Mouse (Mus musculus) c-Kit-positive CD71-negative TER-119-negative erythroid progenitor cells, embryonic 14.5 days (primary cell): Measurements from ENCODE around the gene Ap2b1.
A peak's percentile ranks its signal among the peaks of the same experiment; 100 is the strongest.
"Not testable (repeated sequence)": the region's sequence is repeated elsewhere in the genome, so short reads cannot be mapped to it uniquely, and the experiment has no call there.

Source experiments
- DNase-seq: peaks from one replicate; pipeline ENCODE4 v3.0.0-alpha.2; 2013; ENCODE audit warnings: low read depth

Gene Ap2b1

DNA sequence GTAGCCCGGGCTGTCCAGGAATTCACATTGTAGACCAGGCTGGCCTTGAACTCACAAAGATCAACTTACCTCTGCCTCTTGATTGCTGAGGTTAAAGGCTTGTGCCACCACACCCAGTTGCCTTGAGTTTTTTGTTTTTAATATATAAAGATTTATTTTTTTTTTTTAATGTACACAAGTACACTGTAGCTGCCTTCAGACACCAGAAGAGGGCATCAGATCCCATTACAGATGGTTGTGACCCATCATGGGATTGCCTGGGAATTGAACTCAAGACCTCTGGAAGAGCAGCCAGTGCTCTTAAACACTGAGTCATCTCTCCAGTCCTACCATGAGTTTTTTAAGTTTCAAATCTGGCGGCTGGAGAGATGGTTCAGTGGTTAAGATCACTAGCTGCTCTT lies 2.6 kb downstream of the Ap2b1 start:
- DNase-seq = no peak

DNA sequence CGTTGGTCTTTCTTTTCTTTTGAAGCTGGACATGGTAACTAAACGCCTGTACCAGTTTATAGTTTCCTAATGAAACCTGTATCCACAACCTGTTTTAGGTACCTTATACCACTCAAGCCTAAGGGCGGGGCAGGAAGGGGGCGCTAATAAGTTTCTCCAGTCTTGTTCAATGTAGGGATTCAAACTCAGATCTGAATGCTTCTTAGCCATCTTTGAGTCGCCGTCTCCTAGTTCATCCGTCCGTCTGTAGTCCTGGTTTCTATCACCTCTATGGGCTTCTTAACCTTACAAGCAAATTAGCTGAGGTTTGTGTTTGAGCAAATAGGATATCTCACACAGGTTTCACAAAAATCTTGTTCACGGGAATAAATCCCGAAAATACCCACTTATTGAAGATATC lies 3.3 kb downstream of the Ap2b1 start:
- no peak for DNase-seq

DNA sequence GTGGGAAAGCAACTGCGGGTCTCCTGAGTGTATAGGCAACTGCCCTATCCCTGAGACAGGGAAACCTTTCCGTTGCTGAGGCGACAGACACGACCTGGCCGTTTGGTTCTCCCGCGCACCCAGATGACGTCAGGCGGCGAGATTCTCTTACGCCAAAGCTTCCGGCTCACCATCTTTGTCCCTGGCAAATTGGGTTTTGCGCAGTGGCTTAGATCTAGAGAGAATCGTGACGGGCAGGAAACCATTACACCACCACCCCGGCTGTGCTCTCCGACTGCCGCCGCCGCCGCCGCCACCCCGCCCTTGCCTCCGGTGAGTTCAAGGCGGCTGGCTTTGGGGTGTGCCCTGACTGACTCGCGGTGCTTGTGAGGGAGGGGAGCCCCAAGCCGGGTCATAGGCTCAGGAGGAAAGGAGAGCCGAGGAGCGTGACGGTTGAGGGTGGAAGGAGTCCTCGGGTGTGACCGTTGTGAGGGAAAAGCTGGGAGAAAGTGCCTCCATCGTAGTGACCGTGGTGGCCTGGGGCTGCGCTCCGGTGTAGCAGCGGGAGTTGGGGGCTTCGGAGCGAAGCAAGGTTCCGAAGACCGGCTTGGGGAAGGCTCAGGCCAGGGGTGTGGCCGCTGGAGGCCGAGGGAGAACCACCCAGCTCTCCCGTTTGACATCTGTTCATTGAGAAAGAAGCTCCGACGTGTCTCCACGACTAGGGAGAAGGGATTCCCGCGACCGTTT lies 3.9 kb downstream of the Ap2b1 start, which contains the start of gene Pex12:
TSS of gene Pex12 (minus strand) at position 61 of the 726 bp plus-strand sequence.
- peak; percentile 98 for DNase-seq

GRCm38 (mm10) chr11:83303751-83304150 lies 4.9 kb downstream of the Ap2b1 start:
- no peak for DNase-seq

DNA sequence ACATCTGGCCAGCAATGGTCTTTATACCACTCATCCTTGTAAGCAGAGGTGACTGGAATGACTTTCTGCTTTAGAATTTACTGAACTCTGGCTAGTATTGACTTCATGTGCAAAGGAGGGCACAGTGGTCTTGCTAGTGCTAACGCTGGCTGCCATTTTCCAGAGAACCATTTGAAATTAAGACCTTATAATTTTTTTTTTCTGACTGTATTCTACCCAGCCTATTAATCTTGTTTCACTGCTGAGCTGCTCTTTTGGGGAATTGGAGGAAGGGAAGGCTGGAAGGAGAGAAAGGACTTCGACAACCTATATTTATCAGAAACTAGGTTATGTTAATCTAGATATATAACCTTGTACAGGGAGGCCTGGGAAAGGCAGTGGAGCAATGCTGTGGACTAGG lies 5.7 kb downstream of the Ap2b1 start:
- no peak for DNase-seq

GRCm38 (mm10) chr11:83306700-83307253 lies 8.0 kb downstream of the Ap2b1 start:
- no peak for DNase-seq

DNA sequence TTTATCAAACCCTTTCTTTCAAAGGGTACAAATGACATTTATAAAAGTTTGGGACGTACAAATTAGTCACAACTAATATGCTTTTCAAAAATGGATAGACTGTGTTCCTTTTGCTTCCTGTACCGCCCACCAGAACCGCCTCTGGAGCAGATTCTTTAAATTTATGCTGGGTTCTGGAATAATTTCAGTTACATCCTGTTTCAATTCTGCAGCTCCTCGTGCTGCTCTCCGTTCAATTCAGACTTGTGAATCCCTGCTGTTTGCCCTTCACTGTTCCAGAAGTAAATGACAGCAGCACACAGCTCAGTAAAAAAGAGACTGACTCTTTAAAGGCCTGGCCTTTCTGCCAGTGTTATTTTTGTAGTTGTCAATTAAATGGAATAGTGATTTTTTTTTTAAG lies 13.6 kb downstream of the Ap2b1 start:
- DNase-seq = no peak

- no peak for DNase-seq
Observed at GRCm38 (mm10) chr11:83319048-83319447, 20.2 kb downstream of the Ap2b1 start.

- DNase-seq = not testable (repeated sequence)
Observed at GRCm38 (mm10) chr11:83326692-83327091, 27.9 kb downstream of the Ap2b1 start.

DNA sequence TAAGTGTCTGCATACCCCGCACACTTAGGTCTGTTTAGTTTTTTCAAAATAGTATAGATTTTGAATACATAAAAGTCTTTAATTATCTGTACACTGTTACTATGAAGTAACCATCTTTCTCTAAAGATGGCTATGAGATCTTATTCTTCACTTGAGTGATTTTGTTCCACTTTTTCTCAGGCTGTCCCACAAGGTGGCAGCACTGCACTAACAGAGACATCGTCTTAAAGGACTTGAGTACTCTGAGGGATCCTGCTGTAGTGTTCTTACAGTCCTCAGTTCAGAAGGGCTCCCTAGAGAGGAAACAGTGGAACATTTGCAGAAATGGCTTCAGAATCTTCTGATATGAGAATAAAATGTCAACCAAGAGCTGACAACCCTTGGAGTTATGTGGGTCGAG lies 28.6 kb downstream of the Ap2b1 start:
- peak; percentile 65 for DNase-seq

GRCm38 (mm10) chr11:83335826-83336225 lies 37.0 kb downstream of the Ap2b1 start:
- no peak for DNase-seq

DNA sequence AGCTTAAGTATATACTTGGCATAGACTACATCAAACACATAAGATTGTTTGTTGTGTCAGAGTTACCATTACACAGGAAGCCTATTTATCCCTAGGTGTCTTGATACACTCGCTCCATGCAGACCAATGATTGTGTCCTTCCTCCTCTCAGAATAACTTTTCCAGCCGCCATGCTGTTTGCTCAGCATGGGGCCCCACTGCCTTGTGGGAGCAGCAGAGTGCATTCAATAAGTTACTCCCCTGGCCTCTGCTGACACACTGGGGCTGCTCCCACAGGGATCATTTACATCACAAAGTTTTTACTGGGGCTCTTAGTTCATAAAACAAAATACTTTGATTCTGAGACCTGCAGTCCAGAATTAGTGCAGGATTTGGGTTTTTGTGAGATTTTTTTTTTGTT lies 40.9 kb downstream of the Ap2b1 start:
- no peak for DNase-seq

DNA sequence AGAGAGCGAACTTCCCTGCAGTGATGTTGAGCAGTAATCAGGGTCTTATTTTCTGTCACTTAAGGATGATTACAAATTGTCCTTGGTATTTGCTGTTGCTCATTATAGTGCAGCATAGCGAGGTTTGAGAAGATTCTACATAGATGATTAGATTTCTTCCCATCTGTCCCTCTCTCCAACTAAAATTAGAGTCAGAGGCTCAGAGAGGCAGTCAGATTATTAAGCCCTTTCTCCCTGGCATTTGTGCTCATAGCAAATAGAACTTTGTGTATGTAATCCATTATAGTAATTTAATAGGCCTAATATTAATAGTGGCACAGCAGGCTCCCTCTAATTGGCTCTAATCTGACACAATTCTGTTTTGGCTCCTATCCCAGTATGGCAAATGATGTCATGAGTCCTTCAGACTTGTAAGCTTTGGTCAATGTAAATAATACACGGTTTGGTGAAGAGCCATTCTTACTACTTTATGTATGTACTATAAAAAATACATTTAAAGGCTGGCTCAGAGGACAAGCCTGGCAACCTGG lies 43.0 kb downstream of the Ap2b1 start:
- no peak for DNase-seq

- DNase-seq = no peak
Observed at GRCm38 (mm10) chr11:83355428-83355827, 56.6 kb downstream of the Ap2b1 start.

DNA sequence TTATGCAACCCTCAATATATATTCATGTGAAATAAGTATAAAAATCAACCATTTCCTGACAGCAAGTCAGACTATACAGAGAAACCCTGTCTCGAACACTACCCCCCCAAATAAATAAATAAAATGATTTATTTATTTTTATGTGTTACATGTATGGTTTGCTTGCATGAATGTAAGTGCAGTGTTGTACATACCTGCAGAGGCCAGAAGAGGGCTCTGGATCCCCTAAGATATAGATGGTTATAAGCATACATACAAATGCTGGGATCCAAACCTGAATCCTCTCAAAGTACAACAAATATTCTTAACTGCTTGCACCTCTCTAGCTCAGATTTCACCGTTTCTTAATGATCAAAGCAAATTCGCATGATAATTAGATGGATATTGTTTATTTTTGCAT lies 58.6 kb downstream of the Ap2b1 start:
- peak; percentile 7 for DNase-seq

- DNase-seq = no peak
Observed at GRCm38 (mm10) chr11:83364656-83365055, 65.8 kb downstream of the Ap2b1 start.

- DNase-seq = no peak
Observed at GRCm38 (mm10) chr11:83371267-83371666, 72.4 kb downstream of the Ap2b1 start.

- DNase-seq = peak; percentile 6
Observed at GRCm38 (mm10) chr11:83379745-83380341, 81.0 kb downstream of the Ap2b1 start.

GRCm38 (mm10) chr11:83382876-83383531 lies 84.2 kb downstream of the Ap2b1 start:
- no peak for DNase-seq

DNA sequence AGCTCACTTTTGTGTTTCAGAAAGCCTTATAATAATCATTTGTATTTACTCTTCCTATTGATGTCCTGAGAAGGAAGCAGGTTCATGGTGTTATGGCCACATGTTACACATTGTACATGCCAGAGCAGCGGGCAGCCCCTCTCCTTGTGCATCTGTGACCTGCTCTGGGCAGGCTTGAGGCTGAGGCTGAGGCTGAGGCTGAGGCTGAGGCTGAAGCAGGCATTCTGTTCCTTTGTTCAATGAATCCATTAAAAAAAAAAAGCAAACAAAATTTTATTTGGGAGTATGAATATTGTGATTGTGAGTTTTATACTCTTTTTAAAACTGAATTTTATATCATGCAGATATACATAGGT lies 84.7 kb downstream of the Ap2b1 start:
- DNase-seq = no peak

- no peak for DNase-seq
Observed at GRCm38 (mm10) chr11:83393062-83393461, 94.2 kb downstream of the Ap2b1 start.

DNA sequence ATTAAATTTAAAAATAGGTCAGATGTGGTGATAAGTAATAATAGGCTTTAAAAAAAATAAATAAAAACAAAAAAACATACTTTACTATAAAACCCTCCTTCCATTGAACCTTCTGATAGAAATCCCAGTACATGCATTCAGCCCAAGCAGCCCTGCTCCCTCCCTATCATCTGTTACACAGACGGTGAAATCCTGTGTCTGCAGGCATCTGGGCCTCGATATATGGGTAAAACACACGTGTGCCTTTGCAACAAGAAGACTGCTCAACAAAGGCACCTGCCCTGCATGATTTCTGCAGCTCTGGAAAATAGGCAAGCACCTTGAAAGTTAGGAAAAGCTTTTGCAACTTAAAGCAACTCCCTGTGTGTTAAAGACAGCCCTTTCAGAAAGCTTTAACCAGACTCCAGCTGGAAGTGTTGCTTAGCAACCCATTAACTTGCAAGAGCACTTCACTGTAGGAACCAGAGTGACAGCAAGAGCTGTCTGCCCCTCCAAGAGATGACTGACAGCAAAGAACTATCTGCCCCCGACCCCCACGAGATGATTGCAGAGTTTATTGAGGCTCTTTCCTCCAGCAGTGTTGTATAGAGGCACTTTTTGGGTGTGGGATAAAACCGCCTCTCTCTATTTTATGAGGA lies 96.1 kb downstream of the Ap2b1 start:
- DNase-seq = no peak
